Mouse (Mus musculus) A20 (cell line): Measurements from ENCODE around the gene Ctla4.
A peak's percentile ranks its signal among the peaks of the same experiment; 100 is the strongest.

Source experiments
- DNase-seq: peaks from one replicate; pipeline ENCODE4 v3.0.0-alpha.2; 2011; ENCODE audit warnings: low read depth, low spot score

The Ctla4 gene

DNA sequence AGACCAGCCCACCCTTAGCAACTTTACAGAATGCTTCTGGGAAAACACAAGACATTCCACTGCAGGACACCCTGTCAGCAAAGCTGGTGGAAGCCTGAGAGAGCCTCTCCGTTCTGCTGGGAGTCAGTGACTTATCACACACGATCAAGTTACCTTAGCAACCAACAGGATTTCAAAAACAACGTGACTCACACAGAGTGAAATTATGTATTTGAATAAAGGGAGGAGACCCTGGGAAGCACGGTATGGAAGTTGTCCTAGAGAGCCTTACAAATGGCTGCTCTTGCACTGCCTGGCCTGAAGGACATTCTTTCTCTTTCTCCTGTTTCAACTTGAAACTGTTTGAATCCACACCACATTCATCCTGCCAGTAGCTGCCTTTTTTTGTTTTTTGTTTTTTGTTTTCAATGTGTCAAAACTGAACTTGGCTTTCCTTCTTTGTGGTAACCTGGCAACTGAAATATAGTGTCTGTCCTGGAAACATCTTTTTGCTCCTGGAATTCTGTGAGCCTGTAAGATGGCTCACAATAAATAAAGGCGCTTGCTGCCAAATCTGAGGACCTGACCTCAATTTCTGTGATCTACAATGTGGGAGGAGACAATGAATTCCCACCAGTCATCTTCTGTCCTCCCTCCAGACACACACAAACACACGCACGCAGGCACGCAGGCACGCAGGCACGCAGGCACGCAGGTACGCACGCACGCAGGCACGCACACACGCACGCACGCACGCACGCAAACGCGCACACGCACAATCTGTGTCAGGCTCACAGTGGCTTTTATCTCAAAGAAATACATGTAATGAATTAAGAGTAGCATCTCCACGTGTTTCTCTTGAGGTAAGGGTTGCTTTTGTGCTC is 33.9 kb downstream of the Ctla4 start:
- DNase-seq, result no peak

DNA sequence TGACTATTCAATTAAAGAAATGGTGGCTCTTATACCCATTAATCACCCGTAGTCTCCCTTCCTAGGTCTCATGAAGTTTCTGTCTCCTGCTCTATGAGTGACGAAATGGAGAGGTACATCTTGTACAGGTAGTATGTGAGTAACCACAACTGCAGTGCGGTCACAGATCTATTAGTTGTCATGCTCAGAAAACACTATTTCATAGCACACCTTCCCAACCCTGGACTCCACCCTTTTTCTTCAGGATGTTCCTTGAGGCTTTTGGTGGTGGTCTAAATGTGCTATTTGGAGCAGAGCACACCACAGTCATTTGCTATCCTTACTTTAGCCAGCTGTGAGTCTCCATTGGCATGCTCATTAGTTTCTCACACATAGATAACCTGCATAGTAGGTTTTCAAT is 42.2 kb downstream of the Ctla4 start:
- DNase-seq, result no peak

DNA sequence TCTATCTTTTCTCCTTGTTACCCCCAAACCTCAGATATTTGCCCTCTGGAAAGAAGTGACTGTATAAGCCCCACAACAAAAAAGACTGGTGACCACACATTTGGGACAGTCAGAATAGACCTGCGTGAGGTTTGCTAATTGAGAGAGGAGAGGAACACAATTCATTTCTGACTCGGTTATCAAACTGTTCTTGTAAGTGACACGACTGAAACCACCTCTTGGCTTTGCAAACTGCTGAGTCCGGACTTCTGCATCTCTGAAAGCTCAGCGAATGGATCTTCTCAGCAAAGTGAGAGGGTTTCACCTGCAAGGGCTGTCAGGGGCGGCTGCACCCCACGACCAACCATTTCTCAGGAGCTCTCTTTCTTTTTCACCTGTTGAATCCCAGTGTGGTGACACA is 43.6 kb downstream of the Ctla4 start:
- no peak for DNase-seq

DNA sequence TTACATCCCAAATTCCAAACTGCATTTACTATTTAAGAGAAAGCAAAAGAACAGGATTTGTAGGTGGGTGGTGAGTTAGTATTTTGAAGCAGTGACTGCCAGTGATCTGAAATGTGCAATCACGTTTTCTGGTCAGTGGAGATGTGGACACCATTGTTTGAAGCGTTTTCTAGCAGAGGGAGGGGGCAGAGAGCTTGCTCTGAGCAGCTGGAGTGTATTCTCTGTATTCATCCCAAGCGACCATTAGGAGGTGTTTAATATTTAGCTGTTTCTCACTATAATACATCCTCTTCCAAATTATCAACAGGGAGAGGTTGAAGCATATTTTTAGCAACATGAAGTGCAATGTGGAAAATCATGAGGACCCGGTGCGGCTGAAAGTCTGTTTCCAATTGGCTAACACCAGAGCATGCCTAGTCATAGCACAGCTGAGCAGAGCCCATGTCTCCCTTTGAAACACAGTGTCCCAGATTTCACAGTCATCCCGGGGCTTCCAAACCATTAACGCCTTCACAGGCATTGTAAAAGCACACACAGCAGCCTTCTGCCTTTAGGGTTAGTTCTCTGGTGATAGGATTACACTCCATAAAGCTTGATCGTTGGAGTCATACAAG is 49.3 kb downstream of the Ctla4 start:
- no peak for DNase-seq

DNA sequence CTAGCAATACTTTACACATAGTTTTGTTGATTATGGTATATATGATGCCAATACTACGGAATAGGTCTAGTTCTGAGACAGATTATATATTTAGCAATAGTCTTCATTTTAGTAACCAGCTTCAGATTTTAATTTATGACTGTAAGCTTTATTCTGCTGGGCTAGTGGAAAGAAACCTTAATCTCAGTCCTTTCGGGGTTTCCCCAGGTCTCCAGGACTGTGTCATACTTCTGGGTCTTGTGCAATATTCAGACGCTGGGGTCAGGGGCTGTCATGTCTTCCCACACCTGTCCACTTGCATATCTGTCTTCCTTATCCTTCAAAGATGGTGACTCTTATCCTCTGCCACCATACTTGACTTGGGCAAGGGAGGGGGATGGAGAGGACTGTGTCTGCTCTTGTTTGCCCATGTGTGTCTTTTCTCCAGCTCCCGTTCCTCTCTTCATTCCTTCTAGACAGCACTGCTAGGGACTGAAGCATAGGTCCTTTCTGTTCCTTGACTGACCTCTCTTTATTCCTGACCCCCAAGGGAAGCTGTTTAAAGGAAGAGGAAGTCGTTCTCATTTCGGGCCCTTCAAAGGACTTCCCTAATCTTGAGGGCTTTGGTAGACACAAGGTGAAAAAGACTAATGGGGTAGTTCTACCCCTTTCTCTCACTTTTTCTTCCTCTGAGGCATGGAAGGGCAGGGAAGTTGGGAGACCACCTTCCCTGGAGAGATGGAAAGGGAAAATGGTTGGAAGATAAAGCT is 50.3 kb downstream of the Ctla4 start:
- DNase-seq, result peak; percentile 46

DNA sequence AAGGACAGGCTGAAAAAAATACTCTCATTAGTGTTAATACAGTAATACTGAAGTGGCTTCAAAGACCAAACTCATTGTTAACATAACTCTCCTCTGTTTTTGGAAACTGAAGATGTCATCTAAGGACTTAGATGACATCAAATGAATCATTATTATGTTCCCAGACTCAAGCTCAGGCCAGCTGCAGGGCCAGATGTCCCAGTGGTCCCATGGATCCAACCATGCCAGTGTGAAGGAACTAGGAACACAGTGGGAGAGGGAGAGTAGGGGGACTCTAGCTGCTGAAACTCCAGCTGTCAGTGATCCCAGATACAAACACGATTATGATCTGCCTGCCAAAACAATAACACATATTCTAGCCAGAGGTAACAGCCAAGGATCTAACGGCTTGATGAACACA is 51.5 kb downstream of the Ctla4 start:
- DNase-seq, result no peak

DNA sequence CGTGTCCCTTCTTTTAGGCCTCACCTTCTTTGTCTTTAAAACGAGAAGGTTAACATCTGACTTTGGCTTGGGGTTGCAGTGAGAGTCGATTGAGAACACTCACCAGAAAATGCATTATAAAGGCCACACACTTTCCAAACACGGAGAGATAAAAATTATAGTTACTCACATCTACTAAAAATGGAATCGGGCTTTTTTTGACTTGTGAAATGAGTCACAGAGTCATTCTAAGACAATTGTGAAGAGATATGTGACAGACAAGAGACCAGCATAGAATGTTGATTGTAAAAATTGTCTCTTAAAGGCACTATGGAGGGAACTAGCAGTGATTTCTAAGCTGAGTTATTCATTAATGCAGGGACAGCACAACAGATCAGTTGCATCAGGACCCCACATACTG is 52.2 kb downstream of the Ctla4 start:
- DNase-seq, result no peak

DNA sequence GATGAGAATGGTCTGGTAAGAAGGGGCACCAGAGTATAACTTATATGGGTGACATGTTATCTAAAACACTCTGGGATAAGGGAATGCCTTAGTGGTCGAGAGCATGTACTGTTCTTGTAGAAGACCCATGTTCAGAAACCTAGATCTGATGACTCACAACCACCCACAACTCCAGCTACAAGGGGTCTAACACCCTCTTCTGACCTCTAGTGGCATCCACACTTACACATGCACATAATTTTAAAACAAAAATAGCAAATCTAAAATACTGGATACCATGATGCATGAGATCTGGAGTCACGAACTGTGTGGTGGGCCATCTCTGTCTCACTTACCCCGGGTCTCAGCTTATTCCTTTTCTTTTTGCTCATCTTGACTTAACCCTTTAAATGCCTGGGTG is 53.2 kb downstream of the Ctla4 start:
- DNase-seq, result peak; percentile 35

DNA sequence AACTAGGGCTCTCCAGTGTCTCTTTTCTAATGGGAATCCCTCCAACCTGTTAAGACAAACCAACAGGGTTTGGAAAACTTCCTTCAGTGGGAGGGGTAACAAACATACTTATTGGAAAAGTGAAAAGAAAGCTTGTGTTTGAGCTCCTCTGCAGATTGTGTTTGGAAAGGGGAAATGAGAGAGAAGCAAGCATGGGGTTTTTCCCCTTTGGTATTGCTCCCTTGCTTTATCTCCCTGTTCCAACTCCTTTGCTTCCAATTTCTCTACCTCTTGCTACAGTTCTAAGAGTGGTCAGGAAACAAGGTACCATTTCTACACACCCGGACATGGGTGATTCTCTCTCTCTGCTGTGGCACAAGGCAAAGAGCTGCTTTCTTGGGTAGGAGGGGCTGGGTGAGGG is 53.8 kb downstream of the Ctla4 start:
- DNase-seq, result peak; percentile 74

DNA sequence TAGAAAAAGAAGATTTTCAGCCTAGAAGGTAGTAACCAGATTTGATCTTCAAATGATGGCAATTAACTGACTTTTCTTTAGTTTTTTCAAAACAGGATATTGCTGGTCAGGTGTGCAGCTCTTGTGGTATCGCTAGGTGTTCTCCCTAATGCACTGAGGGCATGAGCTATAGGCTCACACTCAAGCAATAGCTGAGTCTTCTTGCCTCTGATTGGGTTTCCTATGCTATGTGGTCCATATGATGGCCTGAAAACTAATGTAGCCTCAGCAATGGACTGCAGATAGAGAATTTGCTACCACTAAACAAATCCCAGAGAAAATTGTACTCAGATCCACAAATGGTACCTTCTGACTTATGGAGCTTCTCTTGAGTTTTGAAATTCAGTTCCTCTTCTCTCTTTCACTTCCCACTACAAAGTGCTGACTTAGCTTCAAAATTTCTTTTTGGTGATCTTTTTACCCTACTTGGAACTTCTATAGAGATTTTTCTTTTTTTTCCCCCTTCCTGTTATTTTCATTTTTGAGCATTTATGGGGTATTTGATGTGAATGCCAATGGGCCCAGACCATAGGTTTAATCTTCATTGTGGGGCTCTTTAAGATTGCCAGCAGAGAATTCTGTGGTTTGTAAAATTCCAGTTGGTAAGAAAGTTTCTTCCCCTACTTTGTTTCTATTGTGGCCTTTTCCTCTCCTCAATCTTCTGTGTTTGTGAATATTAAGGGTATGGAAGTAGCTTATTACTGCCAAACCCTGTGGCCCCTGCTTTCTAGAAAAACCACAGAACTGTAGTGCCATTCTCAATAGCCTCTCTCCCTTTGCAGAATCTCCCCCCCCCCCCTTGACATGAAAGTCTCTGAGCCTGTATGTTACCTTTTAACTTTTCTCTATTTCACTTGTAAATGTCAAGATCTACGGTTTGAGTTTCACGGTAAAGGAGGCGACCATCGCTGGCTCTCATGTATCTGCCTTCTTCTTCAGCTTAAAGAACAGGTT is 54.6 kb downstream of the Ctla4 start:
- DNase-seq, result peak; percentile 91

DNA sequence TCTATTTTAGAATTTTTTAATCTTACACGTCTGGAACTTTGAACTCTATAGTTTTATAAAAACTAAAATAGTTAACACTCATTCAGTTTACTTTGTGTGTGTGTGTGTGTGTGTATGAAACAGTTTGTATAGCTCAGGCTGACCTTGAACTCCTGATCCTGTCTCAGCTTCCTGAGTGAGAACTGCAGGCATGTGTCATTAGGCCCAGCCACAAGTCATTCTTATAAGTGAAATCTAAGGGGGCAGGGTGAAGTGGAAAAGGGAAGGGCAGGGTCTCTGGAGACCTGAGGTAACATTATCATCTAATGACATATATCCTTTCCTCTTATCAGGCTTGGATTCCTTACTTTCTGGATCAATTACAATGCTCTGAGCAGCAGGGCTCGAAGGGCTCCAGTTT is 56.1 kb downstream of the Ctla4 start:
- no peak for DNase-seq

DNA sequence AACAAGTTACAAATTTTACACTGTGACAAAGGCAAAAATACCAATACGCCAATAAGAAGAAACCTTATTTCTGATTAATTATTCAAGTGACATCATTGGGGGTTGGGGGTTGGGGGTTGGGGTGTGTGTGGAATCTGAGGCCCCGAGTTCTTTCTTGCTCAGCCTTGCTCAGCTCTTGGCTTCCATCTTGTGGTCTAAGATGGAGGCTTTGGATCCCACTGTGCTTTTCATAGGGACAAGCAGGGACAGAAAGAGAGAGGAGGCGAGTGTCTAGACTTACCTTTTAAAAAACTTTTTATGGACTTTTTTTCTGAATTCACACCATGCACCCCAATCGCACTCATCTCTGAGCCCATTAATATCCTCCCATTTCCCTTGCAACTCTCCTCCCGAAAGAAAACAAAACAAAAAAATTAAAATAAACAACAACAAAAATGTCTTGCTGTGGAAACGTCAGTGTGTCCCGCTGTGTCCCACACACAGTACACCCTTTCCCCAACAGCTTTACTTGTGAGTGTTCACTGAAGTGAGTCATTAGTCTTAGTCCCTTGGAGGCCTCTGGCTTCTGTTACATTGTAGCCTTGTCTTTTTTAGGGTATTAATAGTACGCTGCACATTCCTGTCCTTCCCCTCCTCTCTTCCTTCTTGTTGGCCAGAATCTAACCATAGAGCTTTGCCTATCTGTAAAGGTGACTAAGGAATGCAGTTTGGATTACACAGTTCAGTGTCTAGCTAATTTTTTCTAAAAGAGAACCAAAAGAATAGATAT is 59.0 kb downstream of the Ctla4 start:
- DNase-seq, result no peak

DNA sequence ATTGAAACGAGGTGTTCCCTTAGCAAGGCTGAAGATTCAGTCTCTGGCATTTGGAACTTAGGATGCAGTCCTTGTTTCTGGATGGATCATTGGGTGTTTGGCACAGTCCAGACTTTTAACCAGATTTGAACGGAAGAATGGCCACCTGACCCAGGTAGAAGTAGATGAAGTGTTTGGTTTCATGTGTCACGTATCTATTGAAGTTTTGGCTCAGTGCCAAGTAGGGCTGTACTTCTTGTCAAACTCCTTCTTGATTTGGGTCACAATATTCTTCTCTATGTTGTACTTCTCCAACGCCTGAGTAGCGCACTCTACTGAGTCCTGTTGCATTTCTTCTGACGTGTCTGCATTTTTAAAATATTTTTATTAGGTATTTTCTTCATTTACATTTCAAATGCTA is 61.3 kb downstream of the Ctla4 start:
- no peak for DNase-seq

DNA sequence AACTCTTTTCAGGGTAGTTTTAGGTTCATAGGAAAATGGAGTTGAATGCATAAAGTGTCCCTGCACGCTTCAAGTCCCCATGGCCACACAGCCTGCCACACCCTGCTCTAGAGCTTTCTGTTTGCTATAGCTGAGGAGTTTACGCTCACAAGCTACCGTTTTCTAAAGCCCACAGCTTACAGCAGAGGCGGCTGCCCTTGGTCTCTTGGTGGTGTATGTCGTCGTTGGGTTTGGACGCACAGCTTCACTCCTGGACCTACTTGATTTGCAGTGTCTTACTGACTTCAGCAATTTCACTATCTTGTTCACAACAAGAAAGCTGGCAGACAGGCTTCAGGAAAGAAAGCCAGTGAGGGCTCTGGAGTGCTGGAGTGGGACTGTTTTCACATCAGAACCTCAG is 66.2 kb downstream of the Ctla4 start:
- no peak for DNase-seq

DNA sequence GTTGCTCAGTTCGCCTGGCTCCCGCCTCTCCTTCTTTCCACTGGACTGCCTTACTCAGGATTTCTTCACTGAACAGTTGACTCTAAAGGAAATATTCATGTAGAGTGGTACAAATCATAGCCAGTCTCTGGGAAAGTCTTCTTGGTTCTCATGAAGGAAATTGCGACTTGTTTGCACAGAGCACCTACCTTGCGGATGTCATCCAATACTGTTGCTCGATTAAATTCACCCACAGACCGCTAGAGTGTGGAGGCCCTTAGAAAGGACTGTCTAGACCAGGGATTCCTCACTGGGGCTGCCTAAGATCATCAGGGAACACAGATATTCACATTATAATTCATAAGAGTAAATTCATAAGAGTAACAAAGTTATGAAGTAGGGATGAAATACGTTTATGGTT is 66.9 kb downstream of the Ctla4 start:
- no peak for DNase-seq

DNA sequence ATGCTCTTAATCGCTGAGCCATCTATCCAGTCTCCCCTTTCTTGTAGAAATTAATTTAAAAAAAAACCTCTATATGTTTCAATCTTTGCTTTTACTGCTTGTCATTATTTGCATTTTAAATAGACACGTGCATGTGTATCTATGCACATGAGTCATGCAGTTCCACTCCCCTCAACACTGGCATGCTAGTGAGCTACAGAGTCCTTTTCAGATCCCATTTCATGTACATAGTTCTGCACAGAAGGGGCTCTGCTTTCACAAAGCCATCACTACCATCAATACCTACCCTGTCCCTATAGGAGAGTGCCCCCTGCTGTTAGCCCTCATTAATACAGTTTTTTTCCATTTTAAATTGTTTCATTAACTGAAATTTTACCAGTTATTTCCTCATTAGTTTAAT is 68.0 kb downstream of the Ctla4 start:
- DNase-seq, result peak; percentile 55

DNA sequence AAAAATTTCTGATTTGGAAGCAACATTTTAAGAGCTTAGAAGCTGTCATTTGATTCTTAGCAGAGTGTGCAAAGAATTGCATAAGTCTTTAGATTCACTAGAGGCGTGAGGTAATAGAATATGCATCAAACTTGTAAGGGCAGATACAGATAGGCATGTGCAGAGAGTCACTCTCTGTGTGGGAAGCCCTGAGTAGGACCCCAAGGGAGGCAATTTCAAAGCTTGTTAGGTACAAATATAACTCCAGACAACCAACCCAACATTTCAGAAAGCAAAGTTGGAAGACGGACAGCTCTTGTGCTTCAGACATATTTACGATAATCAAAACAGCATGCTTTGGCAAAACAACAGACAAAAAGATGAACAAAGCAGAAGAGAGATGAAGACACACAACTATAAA is 68.4 kb downstream of the Ctla4 start:
- DNase-seq, result no peak

DNA sequence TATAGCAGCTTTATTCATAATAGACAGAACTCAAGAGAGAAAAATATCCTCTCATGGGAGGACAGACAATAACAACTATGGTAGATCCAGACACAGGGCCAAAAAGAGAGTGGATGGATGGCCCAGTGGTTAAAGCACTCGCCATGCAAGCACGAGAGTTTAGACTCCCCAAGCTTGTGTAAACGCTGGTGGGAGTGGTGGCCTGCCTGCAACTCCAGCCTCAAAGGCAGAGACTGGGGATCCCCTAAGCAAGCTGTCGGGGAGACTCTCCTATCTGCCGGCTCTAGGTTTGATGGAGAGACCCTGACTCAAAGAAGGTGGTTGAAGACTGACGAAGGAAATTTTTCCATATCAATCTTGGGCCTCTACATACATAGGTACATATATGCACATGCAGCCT is 69.4 kb downstream of the Ctla4 start:
- no peak for DNase-seq

DNA sequence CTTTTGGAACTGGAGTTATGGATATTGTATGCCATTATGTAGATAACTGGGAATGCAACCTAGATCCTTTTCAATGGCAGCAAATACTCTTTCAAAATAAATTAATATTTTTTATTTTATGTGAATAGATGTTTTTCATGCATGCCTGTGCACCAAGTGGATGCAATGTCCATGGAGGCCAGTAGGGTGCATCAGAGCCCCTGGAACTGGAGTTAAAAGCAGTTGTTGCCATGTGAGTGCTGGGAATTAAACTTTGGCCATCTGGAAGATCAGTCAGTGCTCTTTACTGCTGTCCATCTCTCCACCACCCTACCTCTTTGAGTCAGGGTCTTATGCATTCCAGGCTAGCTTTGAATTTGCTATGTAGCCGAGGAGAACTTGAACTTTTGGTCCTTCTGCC is 71.5 kb downstream of the Ctla4 start:
- no peak for DNase-seq

DNA sequence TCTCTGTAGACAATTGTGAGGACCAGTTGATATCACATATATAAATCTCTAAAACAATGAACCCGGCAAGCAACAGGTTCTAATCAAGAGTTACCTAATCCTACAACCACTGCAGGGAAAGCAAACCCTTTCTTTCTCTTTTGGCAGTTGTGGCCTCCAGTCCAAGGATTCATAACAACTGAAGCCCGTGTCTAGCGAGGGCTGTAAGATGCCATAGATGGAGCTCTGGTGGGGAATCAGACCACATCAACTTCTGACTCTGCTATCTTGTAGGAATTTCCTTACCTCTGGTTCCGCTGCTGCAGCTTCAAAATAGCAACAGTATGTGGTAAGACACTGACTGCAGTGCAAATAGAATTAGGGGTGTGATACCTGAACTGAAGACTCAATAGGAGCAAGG is 72.4 kb downstream of the Ctla4 start:
- DNase-seq, result no peak

DNA sequence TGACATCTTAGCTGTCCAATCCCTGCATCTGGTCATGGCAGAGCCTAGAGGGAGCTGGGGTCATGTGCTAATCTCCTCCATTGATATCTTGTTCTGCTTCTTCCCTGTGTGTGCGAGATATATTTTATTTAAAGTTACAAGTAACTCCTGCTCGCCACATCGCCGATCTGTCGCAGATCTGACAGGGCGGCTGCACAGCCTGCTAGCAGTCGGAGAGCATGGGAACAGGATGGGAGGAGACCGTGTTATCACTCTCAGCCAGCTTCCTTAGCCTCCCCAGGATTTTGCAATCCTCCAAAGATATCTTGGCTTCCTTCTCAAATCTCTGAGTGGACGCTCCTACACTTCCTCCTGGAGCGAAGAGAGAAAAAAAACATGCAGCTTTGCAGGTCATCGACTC is 73.7 kb downstream of the Ctla4 start:
- DNase-seq, result no peak
